Mouse (Mus musculus): Measurements from ENCODE around the gene Rad23b. TPM values are rescaled to one million over a fixed set of nuclear protein-coding genes. Genes with fewer than 3 reads are reported as not detected.
"Not testable (repeated sequence)": the region's sequence is repeated elsewhere in the genome, so short reads cannot be mapped to it uniquely, and the experiment has no call there.

Rad23b gene
- 57.8 and 68.7 TPM in 2 replicates for polyA plus RNA-seq (2015; fragmentation: Nextera tagmentation; extraction: Ambion mirVana)

DNA sequence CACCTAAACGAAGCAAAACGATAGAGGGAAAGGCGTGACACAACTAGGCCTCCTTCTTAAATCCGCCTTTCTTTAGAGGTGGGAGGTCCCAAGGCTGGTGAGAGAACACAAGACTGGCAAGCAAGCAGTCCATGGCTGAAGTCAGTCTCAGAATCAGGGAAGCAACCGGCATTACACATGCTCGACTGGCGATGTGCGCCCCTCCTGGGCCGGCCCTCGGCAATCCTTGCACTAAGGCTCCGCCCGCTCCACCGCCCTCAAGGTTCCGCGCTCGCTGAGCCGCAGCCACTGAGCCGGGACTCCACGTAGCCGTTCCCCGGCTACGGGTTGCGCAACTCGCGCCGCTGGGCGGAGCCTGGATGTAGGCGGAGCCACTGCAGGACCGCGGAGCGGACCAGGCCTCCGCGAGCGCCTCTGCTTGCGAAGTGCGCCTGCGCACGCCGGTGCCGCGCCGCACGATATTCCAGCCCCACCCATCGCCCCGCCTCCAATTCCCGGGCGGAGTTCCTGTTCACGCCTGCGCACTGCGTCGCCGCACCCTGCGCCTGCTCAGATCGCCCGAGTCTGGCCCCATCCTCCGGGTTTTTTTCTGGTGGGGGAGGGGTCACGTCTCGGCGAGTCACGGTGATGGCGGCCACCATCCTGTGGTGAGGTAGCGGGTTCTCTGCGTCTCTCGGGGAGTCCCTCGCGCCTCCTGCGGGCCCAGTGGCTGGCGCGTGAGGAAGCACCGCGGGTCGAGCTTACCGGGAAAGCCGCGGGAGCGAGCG, at the start of gene Rad23b:
Rad23b (plus strand) TSS at position 592 of the 767 bp plus-strand sequence.
- H3K9me3 ChIP-seq (ENCODE audit: control insufficient read depth, low read length), result no peaks in the 10 kb centered on the region
- peak within 1 kb of the TSS; percentile 88 for H3K4me2 ChIP-seq (ENCODE audit: low read depth, low read length)
- peak; percentile 98 for ATAC-seq (ENCODE audit: low read depth)
- H3K27ac ChIP-seq (ENCODE audit: low read length), result peak within 1 kb of the TSS; percentile 84
- peaks cover 21% of the 10 kb centered on the region for H3K4me1 ChIP-seq (replicated peaks; ENCODE audit: control insufficient read depth, insufficient read depth, low read length)
- no peaks in the 10 kb centered on the region for H3K36me3 ChIP-seq (ENCODE audit: control insufficient read depth, insufficient read depth, low read length)
- peak within 1 kb of the TSS; percentile 98 for H3K9ac ChIP-seq (ENCODE audit: low read length)
- under 1% methylated on average over 65 of the region's 77 CpGs for WGBS
- H3K27me3 ChIP-seq (ENCODE audit: control insufficient read depth, insufficient read depth, low read depth, low read length), result no peaks in the 10 kb centered on the region; the same call in 1 of the 2 replicates
- peak within 1 kb of the TSS; percentile 99 for H3K4me3 ChIP-seq (ENCODE audit: low read length)

DNA sequence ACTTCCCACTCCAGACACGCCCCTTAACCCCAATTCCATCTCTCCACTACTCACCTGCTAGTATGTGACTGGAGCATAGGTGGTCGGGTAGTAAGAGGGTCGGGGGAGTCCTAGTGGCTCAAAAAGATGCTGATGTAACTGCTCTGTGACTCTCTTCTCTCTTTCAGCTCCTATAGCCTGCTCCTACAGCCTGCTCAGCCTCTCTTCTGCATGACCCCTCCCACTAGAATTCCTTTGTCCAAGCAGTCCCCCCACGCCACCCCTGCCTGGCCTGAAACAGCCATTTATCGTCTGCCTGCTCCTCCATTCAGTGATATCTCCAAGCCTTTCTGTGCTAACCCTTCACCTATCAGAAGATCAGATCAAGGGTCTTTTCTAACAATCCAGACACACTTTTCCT, 45.7 kb upstream of the Rad23b start:
- no peak overlapping the region for H3K9ac ChIP-seq (ENCODE audit: low read length)
- H3K27ac ChIP-seq (ENCODE audit: low read length), result no peak overlapping the region
- H3K4me3 ChIP-seq (ENCODE audit: low read length), result no peak overlapping the region
- no peaks in the 10 kb centered on the region for H3K9me3 ChIP-seq (ENCODE audit: control insufficient read depth, low read length)
- H3K4me1 ChIP-seq (replicated peaks; ENCODE audit: control insufficient read depth, insufficient read depth, low read length), result no peaks in the 10 kb centered on the region
- no peak overlapping the region for H3K4me2 ChIP-seq (ENCODE audit: low read depth, low read length)
- H3K36me3 ChIP-seq (ENCODE audit: control insufficient read depth, insufficient read depth, low read length), result no peaks in the 10 kb centered on the region
- WGBS, result 70% methylated on average over 5 of the region's 5 CpGs
- no peak for ATAC-seq (ENCODE audit: low read depth)
- no peaks in the 10 kb centered on the region for H3K27me3 ChIP-seq (ENCODE audit: control insufficient read depth, insufficient read depth, low read depth, low read length)

DNA sequence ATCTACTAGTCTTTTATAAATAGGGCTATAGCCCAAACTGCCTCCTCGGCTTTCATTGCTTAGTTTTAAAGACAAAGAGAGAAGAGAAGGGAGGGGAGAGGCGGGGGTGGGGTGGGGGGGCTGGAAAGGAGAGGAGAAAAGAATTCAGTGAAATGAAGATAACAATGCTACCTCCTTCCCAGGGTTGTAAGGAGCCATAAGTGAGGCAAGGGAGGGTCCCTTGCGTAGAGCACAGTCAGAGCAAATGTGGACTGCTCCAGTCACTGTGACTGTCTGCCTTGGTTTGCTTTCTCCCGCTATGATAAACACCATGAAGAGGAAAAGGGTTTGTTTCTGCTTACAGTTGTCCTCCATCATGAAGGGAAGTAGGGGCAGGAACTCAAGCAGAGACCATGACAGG, 43.2 kb upstream of the Rad23b start:
- no peak overlapping the region for H3K27ac ChIP-seq (ENCODE audit: low read length)
- 74% methylated on average over 4 of the region's 4 CpGs for WGBS

DNA sequence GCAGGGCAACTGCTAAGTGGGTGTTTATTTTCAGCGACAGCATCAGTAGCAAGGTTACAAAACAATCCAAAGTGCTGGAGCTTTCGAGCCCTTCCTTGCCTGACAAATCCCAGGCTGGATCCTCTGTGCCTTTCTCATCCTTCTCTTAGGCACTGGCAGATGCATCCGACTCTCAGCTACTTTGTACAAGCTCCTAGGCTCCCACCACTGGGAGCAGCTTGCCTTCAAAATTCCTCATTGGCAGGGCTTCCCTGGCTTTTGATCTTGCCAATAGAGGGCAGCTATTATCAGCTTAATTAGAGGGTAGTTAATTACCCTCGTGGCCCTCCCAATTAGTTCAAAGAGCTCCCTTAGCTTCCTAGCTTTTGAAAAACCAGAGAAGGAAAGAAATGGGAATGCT, 33.1 kb upstream of the Rad23b start:
- Histone ChIP-seq H3K27me3 (ENCODE audit: control insufficient read depth, insufficient read depth, low read depth, low read length) (no peaks in the 10 kb centered on the region), H3K27ac (ENCODE audit: low read length) (no peak overlapping the region), H3K9ac (ENCODE audit: low read length) (no peak overlapping the region), H3K4me2 (ENCODE audit: low read depth, low read length) (no peak overlapping the region), H3K9me3 (ENCODE audit: control insufficient read depth, low read length) (no peaks in the 10 kb centered on the region), H3K4me1 (replicated peaks; ENCODE audit: control insufficient read depth, insufficient read depth, low read length) (no peaks in the 10 kb centered on the region), H3K4me3 (ENCODE audit: low read length) (no peak overlapping the region), H3K36me3 (ENCODE audit: control insufficient read depth, insufficient read depth, low read length) (no peaks in the 10 kb centered on the region)
- 48% methylated on average over 4 of the region's 4 CpGs for WGBS
- no peak for ATAC-seq (ENCODE audit: low read depth)

More for the DNA sequence above, 43.2 kb upstream of the Rad23b start:
- Histone ChIP-seq H3K36me3 (ENCODE audit: control insufficient read depth, insufficient read depth, low read length) (no peaks in the 10 kb centered on the region), H3K4me1 (replicated peaks; ENCODE audit: control insufficient read depth, insufficient read depth, low read length) (no peaks in the 10 kb centered on the region), H3K4me3 (ENCODE audit: low read length) (no peak overlapping the region), H3K27me3 (ENCODE audit: control insufficient read depth, insufficient read depth, low read depth, low read length) (no peaks in the 10 kb centered on the region), H3K9ac (ENCODE audit: low read length) (no peak overlapping the region), H3K9me3 (ENCODE audit: control insufficient read depth, low read length) (no peaks in the 10 kb centered on the region), H3K4me2 (ENCODE audit: low read depth, low read length) (no peak overlapping the region)
- no peak for ATAC-seq (ENCODE audit: low read depth)

DNA sequence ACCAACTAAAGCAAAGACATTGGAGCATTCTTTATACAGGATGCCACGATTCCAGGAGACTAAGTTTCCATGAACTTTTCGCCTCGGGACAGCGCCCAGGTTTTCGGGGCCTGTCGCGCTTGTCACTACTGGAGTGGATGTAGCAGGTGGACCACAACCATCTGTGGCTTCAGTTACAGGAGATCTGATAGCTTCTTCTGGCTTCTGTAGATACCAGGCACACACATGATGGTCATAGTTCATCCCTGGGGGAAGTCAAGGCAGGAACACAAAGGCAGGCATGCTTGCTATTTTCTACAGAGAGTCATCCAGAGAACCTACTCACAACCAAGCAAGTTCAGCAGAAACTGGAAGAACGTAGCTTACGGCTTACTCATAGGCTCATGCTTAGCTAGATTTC, 31.5 kb upstream of the Rad23b start:
- ATAC-seq (ENCODE audit: low read depth); H3K36me3 ChIP-seq (ENCODE audit: control insufficient read depth, insufficient read depth, low read length); H3K4me1 ChIP-seq (replicated peaks; ENCODE audit: control insufficient read depth, insufficient read depth, low read length); H3K9me3 ChIP-seq (ENCODE audit: control insufficient read depth, low read length); H3K27ac ChIP-seq (ENCODE audit: low read length); H3K4me3 ChIP-seq (ENCODE audit: low read length); H3K27me3 ChIP-seq (ENCODE audit: control insufficient read depth, insufficient read depth, low read depth, low read length); H3K4me2 ChIP-seq (ENCODE audit: low read depth, low read length); H3K9ac ChIP-seq (ENCODE audit: low read length): not testable (repeated sequence)
- WGBS, result 94% methylated on average over 9 of the region's 9 CpGs

- ATAC-seq (ENCODE audit: low read depth), result no peak
- no peaks in the 10 kb centered on the region for H3K36me3 ChIP-seq (ENCODE audit: control insufficient read depth, insufficient read depth, low read length)
- H3K9me3 ChIP-seq (ENCODE audit: control insufficient read depth, low read length), result no peaks in the 10 kb centered on the region
- 40% methylated on average over 4 of the region's 4 CpGs for WGBS
- no peak overlapping the region for H3K9ac ChIP-seq (ENCODE audit: low read length)
- no peak overlapping the region for H3K4me2 ChIP-seq (ENCODE audit: low read depth, low read length)
- no peak overlapping the region for H3K4me3 ChIP-seq (ENCODE audit: low read length)
- 0 out of 2 replicates have a peak, but pooled peaks cover 2% of the 10 kb centered on the region for H3K27me3 ChIP-seq (ENCODE audit: control insufficient read depth, insufficient read depth, low read depth, low read length)
- H3K4me1 ChIP-seq (replicated peaks; ENCODE audit: control insufficient read depth, insufficient read depth, low read length), result no peaks in the 10 kb centered on the region
- no peak overlapping the region for H3K27ac ChIP-seq (ENCODE audit: low read length)
Measured at GRCm38 (mm10) chr4:55325786-55326518, 23.9 kb upstream of the Rad23b start.

DNA sequence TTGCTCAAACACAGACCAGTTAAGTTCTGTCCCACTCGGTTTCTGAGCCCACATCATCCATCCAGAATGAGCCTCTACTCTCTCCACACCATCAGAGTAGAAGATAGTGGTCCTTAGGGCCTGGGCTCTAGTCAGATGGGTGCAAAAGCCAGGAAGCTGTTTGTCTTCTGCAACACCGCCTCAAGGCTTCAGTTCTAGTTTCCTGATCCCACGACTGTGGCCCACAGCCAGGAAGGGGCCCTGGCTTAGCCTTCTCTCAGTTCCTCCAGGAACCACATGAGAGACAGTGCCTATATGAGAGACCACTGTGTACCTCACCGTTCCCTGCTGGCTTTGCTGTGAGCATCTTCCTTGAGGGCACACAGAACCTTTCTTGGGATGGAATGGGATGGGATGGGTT, 22.3 kb upstream of the Rad23b start:
- H3K36me3 ChIP-seq (ENCODE audit: control insufficient read depth, insufficient read depth, low read length), result no peaks in the 10 kb centered on the region
- ATAC-seq (ENCODE audit: low read depth), result no peak
- no peak overlapping the region for H3K4me3 ChIP-seq (ENCODE audit: low read length)
- 0 out of 2 replicates have a peak, but pooled peaks cover 2% of the 10 kb centered on the region for H3K27me3 ChIP-seq (ENCODE audit: control insufficient read depth, insufficient read depth, low read depth, low read length)
- WGBS, result 53% methylated on average over 4 of the region's 4 CpGs
- H3K4me2 ChIP-seq (ENCODE audit: low read depth, low read length), result no peak overlapping the region
- no peaks in the 10 kb centered on the region for H3K4me1 ChIP-seq (replicated peaks; ENCODE audit: control insufficient read depth, insufficient read depth, low read length)
- no peak overlapping the region for H3K9ac ChIP-seq (ENCODE audit: low read length)
- no peak overlapping the region for H3K27ac ChIP-seq (ENCODE audit: low read length)
- no peaks in the 10 kb centered on the region for H3K9me3 ChIP-seq (ENCODE audit: control insufficient read depth, low read length)

DNA sequence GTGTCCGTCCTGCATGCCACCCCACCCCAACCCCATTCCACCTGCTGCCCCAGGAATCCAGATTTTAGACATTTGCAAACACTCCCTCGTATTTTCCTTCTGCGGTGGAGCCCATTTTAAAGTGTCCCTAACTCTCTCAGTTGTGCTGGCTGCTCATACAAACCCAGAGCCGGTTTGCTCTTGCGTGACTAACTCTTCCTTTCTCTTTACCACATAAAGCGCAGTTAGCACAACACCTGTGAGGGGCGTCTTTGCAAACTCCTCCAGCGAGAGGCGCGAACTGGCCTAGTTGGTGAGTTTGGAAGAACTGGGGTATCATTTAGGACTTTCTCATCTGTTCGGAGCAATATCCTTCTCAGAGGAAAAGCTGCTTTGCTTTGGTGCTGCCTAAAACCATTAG, 21.4 kb upstream of the Rad23b start:
- no peaks in the 10 kb centered on the region for H3K9me3 ChIP-seq (ENCODE audit: control insufficient read depth, low read length)
- no peaks in the 10 kb centered on the region for H3K36me3 ChIP-seq (ENCODE audit: control insufficient read depth, insufficient read depth, low read length)
- H3K9ac ChIP-seq (ENCODE audit: low read length), result no peak overlapping the region
- no peak overlapping the region for H3K27ac ChIP-seq (ENCODE audit: low read length)
- H3K27me3 ChIP-seq (ENCODE audit: control insufficient read depth, insufficient read depth, low read depth, low read length), result 0 out of 2 replicates have a peak, but pooled peaks cover 2% of the 10 kb centered on the region
- no peak overlapping the region for H3K4me2 ChIP-seq (ENCODE audit: low read depth, low read length)
- no peaks in the 10 kb centered on the region for H3K4me1 ChIP-seq (replicated peaks; ENCODE audit: control insufficient read depth, insufficient read depth, low read length)
- 87% methylated on average over 11 of the region's 11 CpGs for WGBS
- ATAC-seq (ENCODE audit: low read depth), result no peak
- no peak overlapping the region for H3K4me3 ChIP-seq (ENCODE audit: low read length)

- not testable (repeated sequence) for ATAC-seq (ENCODE audit: low read depth); H3K27me3 ChIP-seq (ENCODE audit: control insufficient read depth, insufficient read depth, low read depth, low read length); H3K9ac ChIP-seq (ENCODE audit: low read length); H3K9me3 ChIP-seq (ENCODE audit: control insufficient read depth, low read length); H3K27ac ChIP-seq (ENCODE audit: low read length); H3K36me3 ChIP-seq (ENCODE audit: control insufficient read depth, insufficient read depth, low read length); H3K4me3 ChIP-seq (ENCODE audit: low read length); H3K4me1 ChIP-seq (replicated peaks; ENCODE audit: control insufficient read depth, insufficient read depth, low read length); H3K4me2 ChIP-seq (ENCODE audit: low read depth, low read length)
- WGBS, result 89% methylated on average over 6 of the region's 7 CpGs
Measured at GRCm38 (mm10) chr4:55328928-55329327, 20.9 kb upstream of the Rad23b start.
